Mouse (Mus musculus) CH12.LX (cell line): ENCODE results near the gene Setx.

ENCODE experiments used
- CHD2 ChIP-seq: IDR thresholded peaks from 2 replicates; pipeline ENCODE4 v1.6.1; 2011; ENCODE audit warnings: low read length, improper control_type of control experiment
- CTCF ChIP-seq, 2 experiments: IDR thresholded peaks in 1 of 2; conservative IDR thresholded peaks in 1 of 2; 2 replicates each; pipeline ENCODE4 v1.5.1; 2011 to 2012; ENCODE audit warnings: low read depth in 2 of 2, low read length in 2 of 2, improper control_type of control experiment in 1 of 2, inconsistent platforms in 1 of 2, mild to moderate bottlenecking in 1 of 2, moderate library complexity in 1 of 2
- EP300 ChIP-seq: IDR thresholded peaks from 2 replicates; pipeline ENCODE4 v1.6.1; 2011; ENCODE audit warnings: low read length, improper control_type of control experiment
- MAX ChIP-seq: IDR thresholded peaks from 2 replicates; pipeline ENCODE4 v1.6.1; 2011; ENCODE audit warnings: low read length, improper control_type of control experiment
- MEF2A ChIP-seq: IDR thresholded peaks from 2 replicates; pipeline ENCODE4 v1.6.1; 2014; ENCODE audit warnings: low read depth, mild to moderate bottlenecking, inconsistent platforms, low read length, improper control_type of control experiment, borderline replicate concordance
- POLR2A ChIP-seq: IDR thresholded peaks from 2 replicates; pipeline ENCODE4 v1.6.1; 2011; ENCODE audit warnings: low read depth, mild to moderate bottlenecking, improper control_type of control experiment, low read length
- RAD21 ChIP-seq: IDR thresholded peaks from 2 replicates; pipeline ENCODE4 v1.6.1; 2011; ENCODE audit warnings: low read depth, mild to moderate bottlenecking, low read length, improper control_type of control experiment, moderate library complexity
- SMC3 ChIP-seq: IDR thresholded peaks from 2 replicates; pipeline ENCODE4 v1.6.1; 2011; ENCODE audit warnings: low read depth, low read length, improper control_type of control experiment
- TCF12 ChIP-seq: IDR thresholded peaks from 2 replicates; pipeline ENCODE4 v1.6.1; 2014; ENCODE audit warnings: low read depth, mild to moderate bottlenecking, inconsistent platforms, low read length, improper control_type of control experiment
- ZKSCAN1 ChIP-seq: IDR thresholded peaks from 2 replicates; pipeline ENCODE4 v1.6.1; 2012; ENCODE audit warnings: low read depth, inconsistent platforms, low read length, improper control_type of control experiment, borderline replicate concordance
- ZNF384 ChIP-seq: IDR thresholded peaks from 2 replicates; pipeline ENCODE4 v1.6.1; 2012; ENCODE audit warnings: low read depth, low read length, improper control_type of control experiment, inconsistent platforms

DNA sequence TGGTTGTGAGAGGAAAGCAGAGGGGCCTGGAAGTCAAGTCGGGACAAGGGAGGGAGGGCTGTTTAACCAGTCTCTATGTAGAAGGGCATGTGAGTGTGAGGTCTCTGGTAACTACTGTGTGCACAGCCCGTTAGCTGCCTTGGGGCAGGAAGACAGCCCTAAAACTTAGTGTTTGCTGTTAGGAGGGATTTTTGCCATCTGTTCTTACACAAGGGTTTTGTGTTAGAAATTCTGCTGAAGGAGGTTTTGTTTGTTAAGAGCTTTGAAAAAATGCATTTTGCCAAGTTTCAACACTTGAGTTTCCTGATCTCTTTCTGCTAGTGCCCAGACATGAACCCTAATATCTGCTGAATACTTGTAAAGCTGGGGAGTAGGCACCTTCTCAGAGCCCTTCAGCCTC, 57.1 kb downstream of the Setx start:
- TF ChIP-seq CTCF (conservative IDR thresholded peaks at IDR 0.05 in 1 of 2, IDR thresholded peaks at IDR 0.05 in 1 of 2; ENCODE audit: low read depth in 2 of 2, low read length in 2 of 2) (no peak), CHD2 (no peak), ZNF384 (no peak), MAX (no peak), EP300 (no peak), RAD21 (no peak), ZKSCAN1 (no peak), SMC3 (no peak), POLR2A (no peak), MEF2A (no peak), TCF12 (no peak)
